Mouse (Mus musculus): Measurements from ENCODE around the gene Neurog1.

The Neurog1 gene

GRCm38 (mm10) chr13:56221129-56221910 is 30.6 kb downstream of the Neurog1 start:
- peak in 1 of 2 experiments; percentile 7 for DNase-seq (ENCODE audit: low spot score in 2 of 2)

GRCm38 (mm10) chr13:56219254-56219653 is 32.7 kb downstream of the Neurog1 start:
- DNase-seq (ENCODE audit: low spot score in 2 of 2): no peak

GRCm38 (mm10) chr13:56216090-56216489 is 35.9 kb downstream of the Neurog1 start:
- no peak for DNase-seq (ENCODE audit: low spot score in 2 of 2)

DNA sequence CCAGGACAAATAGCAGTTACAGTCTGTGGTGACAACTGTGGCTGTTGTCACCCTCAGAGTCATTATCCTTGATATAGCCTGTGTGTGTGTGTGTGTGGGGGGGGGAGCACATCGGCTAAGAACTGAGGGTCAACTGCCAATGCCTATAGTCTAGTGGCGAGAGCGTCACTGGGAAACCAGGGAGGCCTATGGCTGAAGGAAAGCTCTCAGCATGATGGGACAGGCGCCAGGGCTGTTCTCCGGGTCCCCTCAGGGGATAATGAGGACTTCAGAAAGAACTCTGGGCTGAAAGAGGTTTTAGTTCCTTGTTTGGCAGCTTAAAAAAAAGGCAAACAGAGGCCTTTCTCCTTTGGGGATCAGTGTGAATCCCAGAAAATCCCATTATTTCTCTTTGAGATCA is 37.3 kb downstream of the Neurog1 start:
- DNase-seq (ENCODE audit: low spot score in 2 of 2): no peak

- no peak for DNase-seq (ENCODE audit: low spot score in 2 of 2)
These were observed 42.9 kb downstream of the Neurog1 start for GRCm38 (mm10) chr13:56209067-56209411.

DNA sequence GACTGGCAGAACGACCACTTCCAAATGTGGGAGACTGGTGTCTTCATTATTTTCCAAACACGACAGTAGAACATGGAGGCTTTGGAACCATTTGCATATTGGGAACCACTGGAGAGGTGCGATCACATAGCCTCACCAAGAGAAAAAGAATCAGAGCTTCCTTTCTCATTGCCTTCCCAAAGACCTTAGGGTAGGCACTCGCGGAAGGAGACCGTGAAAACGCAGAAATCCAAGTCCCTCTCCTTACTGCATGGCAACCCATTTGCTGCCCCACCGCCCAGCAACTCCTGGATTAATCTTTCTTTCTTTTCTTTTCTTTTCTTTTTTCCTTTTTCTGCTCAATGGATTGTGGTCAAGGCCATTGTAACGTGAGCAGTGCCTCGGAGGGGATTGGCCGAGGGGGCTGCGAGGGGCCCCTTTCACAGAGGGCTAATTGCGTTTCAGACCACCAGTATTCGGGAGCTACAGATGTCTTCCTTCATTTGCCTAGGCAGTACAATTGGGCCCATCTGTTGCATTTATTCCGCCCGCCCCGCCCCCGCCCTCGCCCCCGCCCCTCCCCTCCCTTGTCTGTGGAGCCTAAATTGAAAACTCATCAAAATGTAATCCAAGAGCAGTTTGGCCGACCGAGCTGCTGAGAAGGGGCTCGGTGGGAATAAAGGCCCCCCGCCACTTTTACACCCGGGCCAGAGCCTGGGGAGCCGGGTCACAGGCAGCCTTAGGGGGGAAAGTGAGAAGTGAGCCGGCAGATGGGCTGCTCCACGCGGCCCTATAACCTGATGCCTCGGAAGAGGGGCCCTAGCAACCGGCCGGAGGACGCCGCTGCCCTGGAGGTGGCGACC is 43.5 kb downstream of the Neurog1 start:
- DNase-seq (ENCODE audit: low spot score in 2 of 2): no peak

All from urinary bladder, adult 18-20 months (tissue).